Mouse (Mus musculus) MEL (cell line): ENCODE measurements around the gene Utp11. TPM values are rescaled to one million over a fixed set of nuclear protein-coding genes. Genes with fewer than 3 reads are reported as not detected.

ENCODE experiments used
- DNase-seq: peaks from one replicate; pipeline ENCODE4 v3.0.0; 2011; ENCODE audit warnings: low read depth, low spot score
- H3K27ac ChIP-seq: 2 replicates; pipeline ENCODE4 v1.5.1; 2012; ENCODE audit warnings: low read depth, mild to moderate bottlenecking, control low read depth, low read length, moderate library complexity; ENCODE audit not compliant: control insufficient read depth
- H3K27me3 ChIP-seq, 2 experiments: fragments of 150-350 bp in 1 of 2; sonication (generic) in 1 of 2; 2 replicates each; pipeline ENCODE4 v1.6.1; 2012; ENCODE audit warnings: low read length in 2 of 2, mild to moderate bottlenecking in 2 of 2, improper control_type of control experiment in 1 of 2, moderate library complexity in 1 of 2; ENCODE audit not compliant: insufficient read depth in 2 of 2, control insufficient read depth in 1 of 2
- H3K36me3 ChIP-seq, 2 experiments: 2 replicates each; pipeline ENCODE4 v1.6.1; 2012 to 2014; ENCODE audit warnings: low read length in 2 of 2, improper control_type of control experiment in 1 of 2, inconsistent platforms in 1 of 2, mild to moderate bottlenecking in 1 of 2; ENCODE audit not compliant: insufficient read depth in 2 of 2, control insufficient read depth in 1 of 2
- H3K4me1 ChIP-seq, 2 experiments: fragments of 150-350 bp in 1 of 2; sonication (generic) in 1 of 2; 2 replicates each; pipeline ENCODE4 v1.6.1; 2012; ENCODE audit warnings: low read length in 2 of 2, improper control_type of control experiment in 1 of 2, mild to moderate bottlenecking in 1 of 2; ENCODE audit not compliant: insufficient read depth in 2 of 2, control insufficient read depth in 1 of 2
- H3K4me3 ChIP-seq, 2 experiments: fragments of 150-350 bp in 1 of 2; sonication (generic) in 1 of 2; 2 replicates each; pipeline ENCODE4 v1.5.1; 2012; ENCODE audit warnings: low read depth in 2 of 2, low read length in 2 of 2, mild to moderate bottlenecking in 2 of 2, moderate library complexity in 2 of 2, control low read depth in 1 of 2, improper control_type of control experiment in 1 of 2; ENCODE audit not compliant: control insufficient read depth in 1 of 2, insufficient read depth in 1 of 2
- H3K79me2 ChIP-seq: 2 replicates; pipeline ENCODE4 v1.6.1; 2012; ENCODE audit warnings: mild to moderate bottlenecking, low read length, moderate library complexity; ENCODE audit not compliant: control insufficient read depth, poor library complexity, insufficient read depth
- H3K9ac ChIP-seq: 2 replicates; pipeline ENCODE4 v1.6.1; 2012; ENCODE audit warnings: low read depth, mild to moderate bottlenecking, control low read depth, low read length, moderate library complexity; ENCODE audit not compliant: control insufficient read depth, poor library complexity, severe bottlenecking
- H3K9me3 ChIP-seq: fragments of 150-350 bp; sonication (generic); replicated peaks from 2 replicates; pipeline ENCODE4 v1.6.1; 2012; ENCODE audit warnings: mild to moderate bottlenecking, low read length, improper control_type of control experiment, moderate library complexity; ENCODE audit not compliant: insufficient read depth
- CTCF ChIP-seq, 3 experiments: IDR thresholded peaks in 2 of 3; conservative IDR thresholded peaks in 1 of 3; 2 replicates each; pipeline ENCODE4 v1.5.1; 2011 to 2012; ENCODE audit warnings: low read length in 3 of 3, low read depth in 2 of 3, mild to moderate bottlenecking in 2 of 3, improper control_type of control experiment in 1 of 3, inconsistent platforms in 1 of 3, mixed read lengths in 1 of 3, moderate library complexity in 1 of 3; ENCODE audit not compliant: control insufficient read depth in 1 of 3, insufficient read depth in 1 of 3, poor library complexity in 1 of 3, severe bottlenecking in 1 of 3
- ELF1 ChIP-seq: IDR thresholded peaks from 2 replicates; pipeline ENCODE4 v1.6.1; 2014; ENCODE audit warnings: low read depth, mild to moderate bottlenecking, inconsistent platforms, low read length, improper control_type of control experiment, moderate library complexity
- ETS1 ChIP-seq: IDR thresholded peaks from 2 replicates; pipeline ENCODE4 v1.6.1; 2012; ENCODE audit warnings: low read depth, mild to moderate bottlenecking, inconsistent platforms, low read length, improper control_type of control experiment, moderate library complexity
- GABPA ChIP-seq: IDR thresholded peaks from 2 replicates; pipeline ENCODE4 v1.6.1; 2012; ENCODE audit warnings: low read depth, mild to moderate bottlenecking, inconsistent platforms, low read length, improper control_type of control experiment, moderate library complexity
- GATA1 ChIP-seq: IDR thresholded peaks from 2 replicates; pipeline ENCODE4 v1.6.1; 2011; ENCODE audit warnings: low read depth, low read length, improper control_type of control experiment
- HCFC1 ChIP-seq: IDR thresholded peaks from 2 replicates; pipeline ENCODE4 v1.6.1; 2012; ENCODE audit warnings: low read depth, mild to moderate bottlenecking, inconsistent platforms, low read length, improper control_type of control experiment, moderate library complexity
- KAT2A ChIP-seq: conservative IDR thresholded peaks from 2 replicates; pipeline ENCODE4 v1.6.1; 2012; ENCODE audit warnings: low read depth, low read length, improper control_type of control experiment, inconsistent platforms
- MAX ChIP-seq: IDR thresholded peaks from 2 replicates; pipeline ENCODE4 v1.6.1; 2011; ENCODE audit warnings: low read length, improper control_type of control experiment
- MAZ ChIP-seq: IDR thresholded peaks from 2 replicates; pipeline ENCODE4 v1.6.1; 2012; ENCODE audit warnings: low read depth, mild to moderate bottlenecking, inconsistent platforms, low read length, improper control_type of control experiment
- MEF2A ChIP-seq: IDR thresholded peaks from 2 replicates; pipeline ENCODE4 v1.6.1; 2014; ENCODE audit warnings: low read depth, mild to moderate bottlenecking, inconsistent platforms, low read length, improper control_type of control experiment; ENCODE audit not compliant: poor library complexity, insufficient replicate concordance, severe bottlenecking; ENCODE audit errors: extremely low read depth
- MXI1 ChIP-seq: IDR thresholded peaks from 2 replicates; pipeline ENCODE4 v1.6.1; 2011; ENCODE audit warnings: mild to moderate bottlenecking, low read depth, low read length, improper control_type of control experiment
- MYC ChIP-seq: IDR thresholded peaks from 2 replicates; pipeline ENCODE4 v1.6.1; 2011; ENCODE audit warnings: low read depth, mild to moderate bottlenecking, low read length, improper control_type of control experiment, moderate library complexity
- NELFE ChIP-seq: IDR thresholded peaks from 2 replicates; pipeline ENCODE4 v1.6.1; 2011; ENCODE audit warnings: low read depth, low read length, improper control_type of control experiment
- NRF1 ChIP-seq: IDR thresholded peaks from 2 replicates; pipeline ENCODE4 v1.6.1; 2014; ENCODE audit warnings: low read depth, mild to moderate bottlenecking, inconsistent platforms, low read length, improper control_type of control experiment, moderate library complexity; ENCODE audit not compliant: poor library complexity, insufficient read depth, severe bottlenecking
- POLR2A ChIP-seq, 2 experiments: IDR thresholded peaks; 2 replicates each; pipeline ENCODE4 v1.6.1; 2011 to 2012; ENCODE audit warnings: low read length in 2 of 2, mild to moderate bottlenecking in 2 of 2, control low read depth in 1 of 2, improper control_type of control experiment in 1 of 2, low read depth in 1 of 2, moderate library complexity in 1 of 2; ENCODE audit not compliant: control insufficient read depth in 1 of 2, insufficient read depth in 1 of 2, poor library complexity in 1 of 2
- POLR2AphosphoS2 ChIP-seq: IDR thresholded peaks from 2 replicates; pipeline ENCODE4 v1.6.1; 2011; ENCODE audit warnings: low read length, improper control_type of control experiment
- RAD21 ChIP-seq: IDR thresholded peaks from 2 replicates; pipeline ENCODE4 v1.6.1; 2011; ENCODE audit warnings: mild to moderate bottlenecking, low read depth, low read length, improper control_type of control experiment
- SIN3A ChIP-seq: IDR thresholded peaks from 2 replicates; pipeline ENCODE4 v1.6.1; 2012; ENCODE audit warnings: low read length, improper control_type of control experiment, inconsistent platforms
- SMC3 ChIP-seq: IDR thresholded peaks from 2 replicates; pipeline ENCODE4 v1.6.1; 2011; ENCODE audit warnings: low read depth, low read length, improper control_type of control experiment
- TAL1 ChIP-seq: IDR thresholded peaks from 2 replicates; pipeline ENCODE4 v1.6.1; 2012; ENCODE audit warnings: mild to moderate bottlenecking, inconsistent platforms, low read length, moderate library complexity, mixed read lengths
- TBP ChIP-seq: IDR thresholded peaks from 2 replicates; pipeline ENCODE4 v1.8.0; 2011; ENCODE audit warnings: low read depth, low read length, improper control_type of control experiment
- TCF12 ChIP-seq: IDR thresholded peaks from 2 replicates; pipeline ENCODE4 v1.6.1; 2014; ENCODE audit warnings: low read depth, mild to moderate bottlenecking, inconsistent platforms, low read length, improper control_type of control experiment, moderate library complexity
- USF1 ChIP-seq: IDR thresholded peaks from 2 replicates; pipeline ENCODE4 v1.6.1; 2014; ENCODE audit warnings: low read depth, mild to moderate bottlenecking, inconsistent platforms, low read length, improper control_type of control experiment, moderate library complexity
- USF2 ChIP-seq, 2 experiments: IDR thresholded peaks; 2 replicates each; pipeline ENCODE4 v1.6.1; 2011 to 2012; ENCODE audit warnings: improper control_type of control experiment in 2 of 2, low read length in 2 of 2, borderline replicate concordance in 1 of 2, inconsistent platforms in 1 of 2, low read depth in 1 of 2, mild to moderate bottlenecking in 1 of 2; ENCODE audit not compliant: insufficient read depth in 1 of 2
- ZC3H11A ChIP-seq: IDR thresholded peaks from 2 replicates; pipeline ENCODE4 v1.6.1; 2012; ENCODE audit warnings: low read depth, mild to moderate bottlenecking, inconsistent platforms, low read length, improper control_type of control experiment
- ZKSCAN1 ChIP-seq: IDR thresholded peaks from 2 replicates; pipeline ENCODE4 v1.6.1; 2012; ENCODE audit warnings: low read depth, mild to moderate bottlenecking, inconsistent platforms, low read length, improper control_type of control experiment, moderate library complexity
- ZMIZ1 ChIP-seq: IDR thresholded peaks from 2 replicates; pipeline ENCODE4 v1.6.1; 2012; ENCODE audit warnings: low read depth, mild to moderate bottlenecking, inconsistent platforms, low read length, improper control_type of control experiment, moderate library complexity
- polyA plus RNA-seq, 2 experiments: library from polyadenylated mRNA; stranded (reverse) in 1 of 2; unstranded in 1 of 2; fragments of >175 nt in 1 of 2; fragments of >200 nt in 1 of 2; gene quantifications; 2 replicates each; pipeline versions ENCODE4 v1.2.1 to v1.2.4; 2012; ENCODE audit warnings: low replicate concordance in 2 of 2, low read depth in 1 of 2; ENCODE audit not compliant: insufficient read length in 2 of 2, insufficient read depth in 1 of 2, missing spikeins in 1 of 2
- total RNA-seq: library from RNA; depleted of rRNA; stranded (reverse); fragments of 300-350 nt; gene quantifications from 2 replicates; pipeline ENCODE4 v1.2.3, GENCODE M21; 2012

The Utp11 gene
- total and polyA plus RNA-seq, 3 experiments = 68.3 to 86.9 TPM; not detected in 1

- Histone ChIP-seq H3K4me3 (peak within 1 kb of the TSS; percentile 64 to 94), H3K4me1 (peaks cover 0 to 10% of the 10 kb centered on the region in 2 experiments; a peak in 2 of 4 replicates), H3K79me2 (peaks cover 16% of the 10 kb centered on the region), H3K9ac (peak within 1 kb of the TSS; percentile 86), H3K27me3 (no peaks in the 10 kb centered on the region), H3K27ac (peak within 1 kb of the TSS; percentile 63), H3K9me3 (no peaks in the 10 kb centered on the region), H3K36me3 (peaks cover 4 to 10% of the 10 kb centered on the region in 2 experiments)
- DNase-seq = peak; percentile 98
- TF ChIP-seq ETS1 (no peak), MYC (peak; percentile 80), POLR2A (IDR thresholded peaks at IDR 0.05; ENCODE audit: control insufficient read depth in 1 of 2, insufficient read depth in 1 of 2, low read depth in 1 of 2, low read length in 2 of 2, poor library complexity in 1 of 2) (peak; percentile 89 to 90), ZC3H11A (no peak), TBP (peak; percentile 90), SIN3A (peak; percentile 96), TAL1 (no peak), MXI1 (peak; percentile 81; the same call in 1 of the 2 replicates), RAD21 (no peak; the same call in 1 of the 2 replicates), CTCF (IDR thresholded peaks at IDR 0.05 in 2 of 3, conservative IDR thresholded peaks at IDR 0.05 in 1 of 3; ENCODE audit: control insufficient read depth in 1 of 3, insufficient read depth in 1 of 3, low read depth in 2 of 3, low read length in 3 of 3, poor library complexity in 1 of 3, severe bottlenecking in 1 of 3) (peak; percentile 58 to 91 (median 87)), ELF1 (peak; percentile 80; the same call in 1 of the 2 replicates), MEF2A (no peak), POLR2AphosphoS2 (peak; percentile 78; the same call in 1 of the 2 replicates), USF1 (peak; percentile 7; the same call in 1 of the 2 replicates), GATA1 (0 out of 2 replicates have a peak, but pooled peaks have one; percentile 12), NRF1 (peak; percentile 36; the same call in 1 of the 2 replicates), ZMIZ1 (0 out of 2 replicates have a peak, but pooled peaks have one; percentile 33), SMC3 (peak; percentile 52), GABPA (peak; percentile 45; the same call in 1 of the 2 replicates), KAT2A (peak; percentile 72; the same call in 1 of the 2 replicates), MAZ (peak; percentile 91), TCF12 (peak; percentile 79), USF2 (IDR thresholded peaks at IDR 0.05; ENCODE audit: borderline replicate concordance in 1 of 2, insufficient read depth in 1 of 2, low read depth in 1 of 2, low read length in 2 of 2) (no peak), MAX (0 out of 2 replicates have a peak, but pooled peaks have one; percentile 67), HCFC1 (peak; percentile 97), ZKSCAN1 (no peak), NELFE (peak; percentile 77)
These were observed 21.4 kb upstream of the Utp11 start, which contains the start of gene Sf3a3 for GRCm38 (mm10) chr4:124714545-124715481. TSS of gene Sf3a3 (plus strand) at chr4:124714776.
